Mouse (Mus musculus): ENCODE measurements around the gene Smpd2.

DNA sequence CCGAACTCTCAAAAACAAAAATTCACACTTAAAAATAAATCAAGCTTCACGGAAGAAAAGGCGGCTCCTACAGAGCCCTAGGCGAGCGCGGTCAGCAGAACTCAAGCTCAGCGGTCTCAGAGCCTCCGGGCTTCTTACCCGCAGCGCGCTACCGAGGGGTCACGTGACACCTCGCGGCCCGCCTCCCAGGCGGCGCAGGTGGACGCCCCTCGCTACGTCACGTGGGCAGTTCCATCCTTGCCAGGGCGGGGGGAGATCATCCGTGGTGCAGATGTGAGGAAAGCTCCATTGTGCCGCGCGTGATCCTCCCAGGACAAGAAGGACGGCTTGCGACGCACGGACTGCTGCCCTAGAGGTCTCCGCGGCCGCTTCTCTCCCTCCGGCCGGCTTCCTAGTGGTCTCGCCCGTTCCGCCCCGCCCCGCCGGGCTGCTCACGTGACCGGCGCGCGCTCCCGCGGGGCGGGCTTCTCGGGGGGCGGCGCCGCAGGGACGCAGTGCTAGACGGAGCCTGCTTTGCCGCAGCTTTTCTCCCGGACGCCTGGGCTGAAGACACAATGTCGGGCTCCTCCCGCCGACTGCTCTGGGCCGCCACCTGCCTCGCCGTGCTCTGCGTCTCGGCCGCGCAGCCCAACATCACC lies 28.9 kb upstream of the Smpd2 start, which contains the start of gene Cd164:
- TF ChIP-seq CTCF (conservative IDR thresholded peaks at IDR 0.05; ENCODE audit: low read length) (no peak), NANOG (IDR thresholded peaks at IDR 0.05; ENCODE audit: borderline replicate concordance, low read length) (no peak)
